Mouse (Mus musculus) megakaryocyte-erythroid progenitor cell, adult 5-6 weeks (primary cell): ENCODE measurements around the gene Galnt9. TPM values are rescaled to one million over a fixed set of nuclear protein-coding genes. Genes with fewer than 3 reads are reported as not detected.

ENCODE experiments used
- ATAC-seq: replicated peaks from 2 replicates; pipeline ENCODE4 v1.8.0; 2016; ENCODE audit warnings: mild to moderate bottlenecking, inconsistent platforms; ENCODE audit not compliant: severe bottlenecking, poor library complexity, low FRiP score, low TSS enrichment
- total RNA-seq, 2 experiments: library from RNA; stranded (forward) in 1 of 2; stranded (reverse) in 1 of 2; fragments of 200-1000, 215-1000 nt in 1 of 2; fragments of >200 nt in 1 of 2; fragmentation: Nextera tagmentation in 1 of 2; gene quantifications; 2 replicates each; pipeline ENCODE4 v1.2.3; 2014 to 2017

Galnt9 gene
- total RNA-seq, 2 experiments from 2014 or later: not detected

- ATAC-seq: no peak
These were observed 13.1 kb upstream of the Galnt9 start for GRCm38 (mm10) chr5:110531091-110531490.

- ATAC-seq: no peak
These were observed 9.8 kb upstream of the Galnt9 start for GRCm38 (mm10) chr5:110534402-110534801.

GRCm38 (mm10) chr5:110535964-110536363 is 8.2 kb upstream of the Galnt9 start:
- no peak for ATAC-seq

- no peak for ATAC-seq
These were observed 3.2 kb upstream of the Galnt9 start for GRCm38 (mm10) chr5:110540947-110541346.

GRCm38 (mm10) chr5:110541456-110541855 is 2.7 kb upstream of the Galnt9 start:
- ATAC-seq: no peak

- no peak for ATAC-seq
These were observed 525 bp downstream of the Galnt9 start for GRCm38 (mm10) chr5:110544691-110545069.

- no peak for ATAC-seq
These were observed 1.2 kb downstream of the Galnt9 start for GRCm38 (mm10) chr5:110545311-110545710.

- ATAC-seq: no peak
These were observed 2.0 kb downstream of the Galnt9 start for GRCm38 (mm10) chr5:110546136-110546535.

GRCm38 (mm10) chr5:110546726-110547406 is 2.7 kb downstream of the Galnt9 start:
- ATAC-seq: no peak

- no peak for ATAC-seq
These were observed 4.3 kb downstream of the Galnt9 start for GRCm38 (mm10) chr5:110548446-110548845.

- ATAC-seq: 0 out of 2 replicates have a peak, but pooled peaks have one; percentile 24
These were observed 6.0 kb downstream of the Galnt9 start for GRCm38 (mm10) chr5:110550189-110550588.

GRCm38 (mm10) chr5:110550841-110551240 is 6.7 kb downstream of the Galnt9 start:
- ATAC-seq: no peak

GRCm38 (mm10) chr5:110552005-110552404 is 7.8 kb downstream of the Galnt9 start:
- ATAC-seq: no peak

GRCm38 (mm10) chr5:110553315-110553714 is 9.2 kb downstream of the Galnt9 start:
- no peak for ATAC-seq

GRCm38 (mm10) chr5:110555198-110555597 is 11.0 kb downstream of the Galnt9 start:
- ATAC-seq: no peak

- ATAC-seq: no peak
These were observed 14.2 kb downstream of the Galnt9 start for GRCm38 (mm10) chr5:110558368-110558767.

- no peak for ATAC-seq
These were observed 15.5 kb downstream of the Galnt9 start for GRCm38 (mm10) chr5:110559679-110560078.

GRCm38 (mm10) chr5:110562741-110563326 is 18.7 kb downstream of the Galnt9 start:
- no peak for ATAC-seq

- ATAC-seq: no peak
These were observed 21.0 kb downstream of the Galnt9 start for GRCm38 (mm10) chr5:110564986-110565644.

- peak; percentile 66 for ATAC-seq
These were observed 23.4 kb downstream of the Galnt9 start for GRCm38 (mm10) chr5:110567547-110567946.

GRCm38 (mm10) chr5:110574888-110575287 is 30.7 kb downstream of the Galnt9 start:
- no peak for ATAC-seq
